Mouse (Mus musculus) spleen, postnatal 36 days (tissue): ENCODE measurements around the gene Thsd7b.
"Not testable (repeated sequence)": the region's sequence is repeated elsewhere in the genome, so short reads cannot be mapped to it uniquely, and the experiment has no call there.

Source experiments
- DNase-seq, 2 experiments: peaks; one replicate each; pipeline ENCODE4 v3.0.0; 2022; ENCODE audit warnings: low spot score in 2 of 2, mixed read lengths in 1 of 2

Gene Thsd7b

DNA sequence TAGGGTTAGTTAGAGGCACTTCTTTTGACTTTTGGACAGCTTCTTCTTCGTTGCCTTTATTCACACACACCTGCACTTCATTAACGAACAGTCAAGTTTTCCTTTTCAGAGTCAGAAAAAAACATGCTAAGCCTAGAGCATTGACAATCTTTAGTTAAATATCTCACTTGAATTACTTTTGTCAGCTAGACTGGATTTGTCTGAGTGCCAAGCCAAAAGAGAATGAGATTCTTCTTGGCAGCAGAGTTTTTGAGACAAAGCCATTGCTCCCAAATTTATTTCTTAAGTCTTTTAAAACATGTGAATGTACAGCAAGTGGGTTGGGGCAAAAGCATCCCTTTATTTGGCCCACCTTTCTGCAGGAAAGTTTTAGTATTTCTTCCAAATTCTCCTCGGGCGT, 362.0 kb downstream of the Thsd7b start:
- no peak for DNase-seq

DNA sequence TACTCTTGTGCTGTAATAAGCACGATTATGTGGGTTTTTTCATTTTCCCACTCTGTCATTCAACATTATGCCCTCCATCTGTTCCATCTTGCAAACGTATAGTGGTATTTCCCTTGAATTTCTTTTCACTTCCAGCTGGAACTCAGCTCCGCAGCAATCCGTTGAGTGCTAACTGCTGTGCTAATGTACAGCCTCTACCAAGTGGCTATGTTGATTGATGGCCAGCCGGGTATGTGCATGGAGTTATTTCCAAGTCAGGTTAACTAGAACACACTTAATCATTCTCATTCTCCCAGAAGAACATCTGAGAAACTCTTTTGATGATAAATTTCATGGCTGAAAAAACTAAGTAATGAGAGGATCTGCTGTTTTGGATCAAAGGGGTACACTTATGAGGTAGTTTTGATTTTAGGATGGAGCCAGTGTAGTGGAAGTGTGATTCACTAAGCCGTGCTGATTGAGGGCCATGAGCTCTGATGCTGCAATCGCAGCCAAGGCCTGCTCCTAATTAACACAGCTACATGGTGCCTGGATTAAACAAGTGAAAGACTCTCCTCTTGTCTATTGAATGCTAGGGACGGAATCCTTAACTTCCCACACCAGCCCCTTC, 371.3 kb downstream of the Thsd7b start:
- DNase-seq = no peak

DNA sequence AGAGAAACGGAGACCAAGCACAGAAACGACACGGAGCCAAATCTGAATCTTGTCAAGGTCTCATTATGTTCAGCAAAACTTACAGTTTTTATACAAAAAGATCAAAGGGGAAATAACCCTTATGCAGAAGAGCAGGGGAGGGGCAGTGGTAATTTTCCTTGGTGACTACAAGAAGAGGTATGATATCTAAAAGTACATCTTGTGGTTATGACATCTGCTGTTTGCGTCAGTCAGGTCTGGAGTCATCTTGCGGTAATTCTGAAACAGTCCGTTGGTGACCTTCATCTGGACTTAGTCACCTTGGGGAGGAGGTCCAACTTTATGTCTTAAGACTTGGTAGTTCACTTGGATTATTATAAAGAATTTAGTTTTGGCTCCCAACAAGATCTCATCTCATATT, 378.3 kb downstream of the Thsd7b start:
- not testable (repeated sequence) for DNase-seq

- no peak for DNase-seq
These were observed 384.9 kb downstream of the Thsd7b start for GRCm38 (mm10) chr1:129658045-129658444.

DNA sequence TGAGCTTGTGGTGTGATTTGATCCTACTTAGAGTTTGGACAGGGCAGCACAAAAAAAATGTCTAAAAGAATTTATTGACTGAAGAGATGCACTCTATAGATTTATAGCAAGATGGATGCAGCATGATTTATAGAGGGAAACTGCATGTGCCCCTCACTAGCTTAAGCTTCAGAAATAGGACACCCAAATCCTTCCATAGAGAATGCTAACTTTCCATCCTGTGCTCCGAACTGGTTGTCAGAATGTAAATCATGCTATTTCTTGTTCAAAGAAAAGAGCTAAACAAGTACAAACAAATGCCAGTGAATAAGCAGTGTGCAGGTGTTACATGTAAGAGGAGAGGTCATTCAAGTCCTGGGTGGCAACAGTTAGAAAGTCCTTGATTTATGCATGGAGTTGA, 402.8 kb downstream of the Thsd7b start:
- no peak for DNase-seq

- no peak for DNase-seq
These were observed 405.7 kb downstream of the Thsd7b start for GRCm38 (mm10) chr1:129678851-129679250.

DNA sequence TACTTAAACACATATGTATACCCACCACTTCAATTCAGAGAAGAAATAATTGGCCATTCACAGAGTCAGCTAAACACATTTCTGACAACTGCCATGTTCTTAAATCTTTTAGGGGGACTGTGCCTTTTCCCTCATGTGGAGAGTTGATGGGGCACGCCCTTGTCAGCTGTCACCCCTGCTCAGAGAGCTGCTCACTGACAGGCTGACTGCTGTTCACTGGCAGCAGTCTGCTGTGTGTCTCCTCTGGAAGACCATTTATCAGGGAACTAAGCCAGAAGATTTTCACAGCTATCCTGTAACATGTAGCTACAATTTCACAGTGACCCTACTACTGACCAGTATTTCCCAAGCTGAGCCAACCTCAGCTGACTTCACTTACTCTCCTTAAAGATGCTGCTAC, 432.6 kb downstream of the Thsd7b start:
- no peak for DNase-seq

DNA sequence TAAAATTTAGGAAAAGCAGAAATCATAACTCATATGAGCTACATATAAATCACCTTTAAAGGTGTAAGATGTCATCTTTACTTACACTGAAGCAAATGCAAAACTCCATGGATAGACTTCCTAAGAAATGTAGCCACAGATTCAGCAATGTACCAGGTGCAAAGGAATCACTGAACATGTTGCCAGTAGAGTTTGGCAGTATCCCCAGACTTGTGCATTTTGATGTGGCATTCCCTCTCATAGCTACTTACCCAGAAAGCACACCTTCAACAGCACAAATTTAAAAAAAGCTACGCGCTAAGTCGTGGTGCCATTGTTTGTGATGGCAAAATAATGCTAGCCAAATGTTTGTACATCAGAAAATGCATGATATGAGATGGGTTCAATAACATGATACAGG, 439.6 kb downstream of the Thsd7b start:
- DNase-seq = no peak

DNA sequence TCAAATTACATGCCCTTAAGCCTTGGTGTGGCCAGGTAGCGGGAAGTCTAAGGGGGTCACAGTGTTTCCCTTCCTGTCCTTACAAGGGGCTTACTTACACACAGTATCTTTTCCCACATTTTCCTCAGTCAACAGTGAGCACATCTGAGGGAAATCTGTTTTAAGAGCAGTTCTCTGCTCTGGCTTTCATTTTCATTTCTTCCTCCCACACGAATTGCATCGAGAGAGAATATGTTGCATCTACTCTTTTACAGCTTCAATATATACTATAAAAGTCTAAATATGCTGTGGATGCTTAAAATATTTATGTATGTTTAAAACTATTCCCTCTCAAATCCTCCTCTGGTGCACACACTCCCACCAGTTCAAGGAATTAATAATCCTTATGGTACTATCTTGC, 440.5 kb downstream of the Thsd7b start:
- no peak for DNase-seq

- DNase-seq = no peak
These were observed 446.5 kb downstream of the Thsd7b start for GRCm38 (mm10) chr1:129719592-129719991.

- no peak for DNase-seq
These were observed 458.9 kb downstream of the Thsd7b start for GRCm38 (mm10) chr1:129731991-129732390.

DNA sequence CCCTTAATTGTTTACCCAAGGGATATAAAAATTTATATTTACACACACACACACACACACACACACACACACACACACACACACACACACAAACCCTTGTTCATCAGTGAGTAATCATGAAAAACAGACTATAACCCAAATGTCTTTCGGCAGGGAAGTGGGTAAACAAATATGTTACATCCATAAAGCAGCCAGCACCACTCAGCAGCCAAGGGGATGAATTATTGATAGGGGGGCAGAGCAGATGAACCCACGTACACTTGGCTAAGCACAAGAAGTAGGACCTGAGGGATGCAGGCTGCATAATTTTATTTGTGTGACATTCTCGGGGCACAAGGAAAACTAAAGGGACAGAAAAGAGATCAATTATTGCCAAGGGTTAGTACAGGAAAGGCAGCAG, 474.5 kb downstream of the Thsd7b start:
- DNase-seq = no peak

GRCm38 (mm10) chr1:129756548-129757240, 483.6 kb downstream of the Thsd7b start:
- DNase-seq = no peak

- no peak for DNase-seq
These were observed 485.9 kb downstream of the Thsd7b start for GRCm38 (mm10) chr1:129759003-129759402.

- DNase-seq = peak in 1 of 2 experiments; percentile 2
These were observed 488.1 kb downstream of the Thsd7b start for GRCm38 (mm10) chr1:129761234-129761633.

DNA sequence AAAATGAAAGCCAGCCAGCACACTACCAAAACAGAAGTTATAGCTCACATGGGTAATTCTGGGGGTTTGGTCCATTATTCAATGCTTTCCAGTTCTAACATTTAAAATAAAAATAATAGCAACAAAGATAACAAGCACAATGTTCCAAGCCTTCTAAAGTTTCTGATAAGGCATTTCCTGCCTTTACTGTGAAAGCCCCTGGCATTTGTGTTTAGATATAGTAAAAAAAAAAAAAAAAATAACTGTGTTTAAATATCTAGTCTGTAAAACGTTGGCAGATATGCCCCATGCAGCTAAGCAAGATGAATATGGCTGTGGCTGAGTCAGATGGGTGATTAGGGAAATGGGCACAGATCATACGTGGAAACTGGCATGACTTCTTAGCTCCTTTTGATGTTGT, 491.6 kb downstream of the Thsd7b start:
- DNase-seq = no peak

DNA sequence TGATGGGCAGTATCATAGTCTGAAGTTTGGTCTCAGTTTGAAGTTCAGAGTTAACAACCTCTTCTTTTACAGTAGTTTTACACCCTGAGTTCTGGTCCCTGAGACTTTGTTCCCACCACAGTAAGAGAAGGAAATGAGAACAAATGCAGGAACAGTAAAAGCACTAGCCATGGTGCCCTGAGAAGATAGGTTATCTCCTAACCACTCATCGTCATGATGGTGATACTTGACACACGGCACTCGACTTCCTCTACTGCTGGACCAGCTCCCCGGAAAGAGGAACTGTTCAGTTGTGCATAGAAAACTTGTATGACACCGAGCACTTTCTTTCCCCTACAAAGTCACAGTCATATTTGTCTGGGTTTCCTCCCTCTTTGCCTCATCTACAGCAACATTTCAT, 504.0 kb downstream of the Thsd7b start:
- DNase-seq = no peak

DNA sequence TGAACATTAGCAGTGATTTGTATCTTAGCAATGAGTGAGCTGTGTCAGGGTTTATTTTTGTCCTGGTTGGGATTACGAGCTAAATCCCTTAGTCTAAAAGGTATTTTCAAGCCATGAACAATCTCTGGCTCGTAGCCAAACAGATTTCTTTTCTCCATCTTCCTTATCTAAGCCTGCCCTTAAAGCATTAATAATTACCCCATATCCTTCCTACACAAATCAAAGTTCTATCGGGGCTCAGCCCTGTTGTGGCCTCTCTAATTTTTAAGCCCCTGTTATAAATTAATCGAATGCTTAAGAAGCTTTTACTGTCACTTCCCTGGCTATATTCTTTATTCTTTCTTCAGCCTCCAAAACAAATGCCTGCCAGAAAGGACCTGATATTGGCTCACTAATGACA, 506.4 kb downstream of the Thsd7b start:
- DNase-seq = no peak

GRCm38 (mm10) chr1:129780589-129780988, 507.5 kb downstream of the Thsd7b start:
- no peak for DNase-seq

DNA sequence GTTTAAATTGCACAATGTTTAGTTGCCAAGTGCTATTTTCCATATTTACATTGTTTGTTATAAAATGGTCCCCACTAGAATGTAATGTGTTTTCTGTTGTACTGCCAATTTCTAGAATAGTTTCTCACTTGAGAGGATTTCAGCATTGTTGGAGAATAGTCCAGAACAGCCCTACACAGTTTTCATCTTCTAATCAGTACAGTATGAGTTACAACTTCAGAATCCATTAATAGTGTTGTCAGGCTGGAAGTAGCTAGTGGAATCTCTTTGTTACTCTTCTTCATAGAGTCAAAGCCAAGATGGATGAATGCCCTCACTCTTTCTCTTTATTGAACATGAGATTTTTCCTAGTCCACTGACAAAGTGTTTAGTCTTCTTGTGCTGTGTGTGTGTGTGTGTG, 525.4 kb downstream of the Thsd7b start:
- no peak for DNase-seq

- DNase-seq = no peak
These were observed 553.8 kb downstream of the Thsd7b start for GRCm38 (mm10) chr1:129826927-129827326.

DNA sequence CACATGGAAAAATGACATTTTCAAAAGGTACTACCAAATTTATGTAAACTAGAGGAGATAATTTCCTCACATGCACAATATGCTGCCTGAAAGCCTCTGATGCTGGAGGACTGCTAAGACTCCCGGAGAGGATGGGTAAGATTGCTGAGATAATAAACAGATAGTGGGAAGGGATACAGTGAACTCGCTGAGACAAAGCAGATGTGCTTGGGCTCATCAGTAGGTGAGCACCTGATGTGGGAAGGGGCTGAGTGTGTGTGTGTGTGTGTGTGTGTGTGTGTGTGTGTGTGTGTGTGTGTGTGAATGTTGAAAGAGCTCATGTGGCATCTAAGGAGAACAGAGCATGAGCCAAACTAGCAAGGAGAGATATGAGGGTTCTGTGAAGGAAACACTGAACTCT, 564.2 kb downstream of the Thsd7b start:
- no peak for DNase-seq

- no peak for DNase-seq
These were observed 564.7 kb downstream of the Thsd7b start for GRCm38 (mm10) chr1:129837776-129838175.

DNA sequence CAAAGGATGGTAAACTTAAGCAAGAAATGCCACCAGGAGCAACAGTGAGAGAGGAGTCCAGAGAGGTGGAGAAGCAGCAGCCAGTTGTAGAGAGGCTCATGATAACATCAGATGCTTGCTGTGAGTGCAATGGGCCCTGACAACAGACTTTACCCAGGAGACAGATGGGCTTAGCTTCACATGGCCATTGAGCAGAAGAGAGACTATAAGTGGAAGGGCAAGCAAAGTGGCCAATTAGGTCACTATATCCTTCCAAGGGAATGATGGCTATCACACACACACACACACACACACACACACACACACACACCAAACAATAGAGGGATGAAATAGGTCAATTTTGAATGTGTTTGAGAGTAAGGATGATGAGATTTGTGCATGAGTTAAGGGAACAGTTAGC, 565.4 kb downstream of the Thsd7b start:
- DNase-seq = no peak
